Mouse (Mus musculus) heart, adult 2 months (tissue): ENCODE data around the gene Fbxo44. TPM values are rescaled to one million over a fixed set of nuclear protein-coding genes. Genes with fewer than 3 reads are reported as not detected.

ENCODE experiments used
- DNase-seq, 2 experiments: peaks; one replicate each; pipeline ENCODE4 v3.0.0; 2021
- H3K27ac ChIP-seq: fragments of 200-600 bp; 2 replicates; pipeline ENCODE4 v1.8.1; 2022
- H3K27me3 ChIP-seq: fragments of 200-500 bp; 2 replicates; pipeline ENCODE4 v1.6.1; 2012; ENCODE audit warnings: mild to moderate bottlenecking, low read length, inconsistent platforms, mixed read lengths; ENCODE audit not compliant: control insufficient read depth, insufficient read depth
- H3K36me3 ChIP-seq: fragments of 200-500 bp; 2 replicates; pipeline ENCODE4 v1.6.1; 2012; ENCODE audit warnings: low read length, inconsistent platforms; ENCODE audit not compliant: control insufficient read depth, insufficient read depth
- H3K4me1 ChIP-seq: fragments of 200-500 bp; 2 replicates; pipeline ENCODE4 v1.6.1; 2011; ENCODE audit warnings: low read length; ENCODE audit not compliant: control insufficient read depth, insufficient read depth
- H3K4me3 ChIP-seq: fragments of 200-600 bp; 2 replicates; pipeline ENCODE4 v1.8.1; 2022
- H3K79me2 ChIP-seq: fragments of 200-500 bp; replicated peaks from 2 replicates; pipeline ENCODE4 v1.6.1; 2012; ENCODE audit warnings: mild to moderate bottlenecking, inconsistent platforms, low read length, moderate library complexity, mixed read lengths; ENCODE audit not compliant: control insufficient read depth, insufficient read depth
- H3K9ac ChIP-seq: fragments of 200-500 bp; 2 replicates; pipeline ENCODE4 v1.6.1; 2012; ENCODE audit warnings: low read depth, mild to moderate bottlenecking, control low read depth, inconsistent platforms, low read length, mixed read lengths
- CTCF ChIP-seq: fragments of 200-600 bp; IDR thresholded peaks from 2 replicates; pipeline ENCODE4 v1.8.1; 2022; ENCODE audit warnings: antibody characterized with exemption, mild to moderate bottlenecking, moderate library complexity
- EP300 ChIP-seq: fragments of 200-500 bp; IDR thresholded peaks from 2 replicates; pipeline ENCODE4 v1.6.1; 2011; ENCODE audit warnings: low read depth, low read length, control low read depth; ENCODE audit not compliant: insufficient read depth
- POLR2A ChIP-seq: fragments of 200-500 bp; IDR thresholded peaks from 2 replicates; pipeline ENCODE4 v1.6.1; 2011; ENCODE audit warnings: mild to moderate bottlenecking, low read depth, low read length, control low read depth; ENCODE audit not compliant: insufficient read depth
- WGBS: fragments of 180-500 bp; shearing (Covaris S2); methylation state at CpG from one replicate; pipeline ENCODE4 v1.1.7; 2018; 5-methylcytosine and 5-hydroxymethylcytosine counted together
- intact Hi-C: fragments of 180-260 bp; cut with DNase I; formaldehyde crosslinking; loops from one replicate; pipeline ENCODE4 v1.15.1; 2025
- microRNA-seq, 2 experiments: library from miRNA; unstranded; fragments of <30 nt; microRNA quantifications; one replicate each; pipeline ENCODE4 v1.2.0; 2021
- polyA plus RNA-seq: library from polyadenylated mRNA; depleted of rRNA; stranded (reverse); fragments of >200 nt; gene quantifications from 2 replicates; pipeline ENCODE4 v1.2.3, GENCODE M21; 2012; rRNA removed
- total RNA-seq, 2 experiments: library from RNA; stranded (reverse); gene quantifications; 2 replicates each; pipeline ENCODE4 v1.2.3; 2021

Fbxo44 gene
- total and polyA plus RNA-seq, 3 experiments = 18.7 to 26.7 (median 19.7) TPM

GRCm38 (mm10) chr4:148104146-148104545, 56.1 kb downstream of the Fbxo44 start:
- no peak overlapping the region for H3K4me3 ChIP-seq
- H3K27me3 ChIP-seq = no peaks in the 10 kb centered on the region
- 81% methylated on average over 3 of the region's 3 CpGs for WGBS
- H3K79me2 ChIP-seq = no peaks in the 10 kb centered on the region
- no peak for DNase-seq
- TF ChIP-seq EP300 (no peak), CTCF (no peak), POLR2A (no peak)
- intact Hi-C loops = no loop called here
- H3K4me1 ChIP-seq = no peaks in the 10 kb centered on the region
- no peaks in the 10 kb centered on the region for H3K36me3 ChIP-seq
- no peak overlapping the region for H3K27ac ChIP-seq
- H3K9ac ChIP-seq = no peak overlapping the region

Small RNA genes within 50 kb of the gene (microRNA-seq; reads per million reads assigned to microRNA genes)
- 0 reads per million in 2 experiments for gene Mir7022

Other genes with a start within 250 kb of the Fbxo44 start
- 10 to 100 TPM; 62.4 to 65.8 TPM for gene Plod1, start 223.7 kb downstream of the Fbxo44 start, total RNA-seq
- 88.6 and 123 TPM in 2 replicates for gene Plod1, start 223.7 kb downstream of the Fbxo44 start, polyA plus RNA-seq
- gene 2510039O18Rik, start 219.6 kb downstream of the Fbxo44 start, total RNA-seq = 10 to 100 TPM; 38.9 to 41.9 TPM
- 41.2 and 42.3 TPM in 2 replicates for gene 2510039O18Rik, start 219.6 kb downstream of the Fbxo44 start, polyA plus RNA-seq
- 100 to 1,000 TPM; 117 to 262 TPM for gene Nppb, start 174.7 kb downstream of the Fbxo44 start, total RNA-seq
- gene Nppb, start 174.7 kb downstream of the Fbxo44 start, polyA plus RNA-seq = 204 and 212 TPM in 2 replicates
- gene Nppa, start 159.8 kb downstream of the Fbxo44 start, total RNA-seq = 1,000 to 10,000 TPM; 1,237 to 1,820 TPM
- 4,085 and 4,474 TPM in 2 replicates for gene Nppa, start 159.8 kb downstream of the Fbxo44 start, polyA plus RNA-seq
- 1 to 10 TPM; 7.5 to 8.1 TPM for gene Clcn6, start 121.7 kb downstream of the Fbxo44 start, total RNA-seq
- 8.9 and 9.0 TPM in 2 replicates for gene Clcn6, start 121.7 kb downstream of the Fbxo44 start, polyA plus RNA-seq
- 10 to 100 TPM in 1 of 2 experiments, 1 to 10 TPM in 1; 8.2 to 11.0 TPM for gene Mthfr, start 121.4 kb downstream of the Fbxo44 start, total RNA-seq
- gene Mthfr, start 121.4 kb downstream of the Fbxo44 start, polyA plus RNA-seq = 15.7 and 17.3 TPM in 2 replicates
- gene Agtrap, start 72.5 kb downstream of the Fbxo44 start, total RNA-seq = 10 to 100 TPM; 38.3 to 47.1 TPM
- gene Agtrap, start 72.5 kb downstream of the Fbxo44 start, polyA plus RNA-seq = 26.8 and 40.2 TPM in 2 replicates
- gene Mad2l2, start 30.1 kb downstream of the Fbxo44 start, total RNA-seq = 10 to 100 TPM; 11.0 to 13.8 TPM
- gene Mad2l2, start 30.1 kb downstream of the Fbxo44 start, polyA plus RNA-seq = 21.9 and 23.6 TPM in 2 replicates
- under 1 TPM in 1 of 2 experiments, not detected in 1; 0.41 TPM for gene Draxin, start 29.8 kb downstream of the Fbxo44 start, total RNA-seq
- 0.29 and 0.32 TPM in 2 replicates for gene Draxin, start 29.8 kb downstream of the Fbxo44 start, polyA plus RNA-seq
- gene Fbxo6, start 8.3 kb downstream of the Fbxo44 start, total RNA-seq = 10 to 100 TPM; 36.0 to 39.3 TPM
- gene Fbxo6, start 8.3 kb downstream of the Fbxo44 start, polyA plus RNA-seq = 68.4 and 68.6 TPM in 2 replicates
- under 1 TPM in 1 of 2 experiments, not detected in 1; 0.31 TPM for gene Fbxo2, start 139 bp upstream of the Fbxo44 start, total RNA-seq
- gene Fbxo2, start 139 bp upstream of the Fbxo44 start, polyA plus RNA-seq = 0.47 and 0.59 TPM in 2 replicates
- not detected for gene Disp3, start 127.5 kb upstream of the Fbxo44 start, total RNA-seq
- gene Disp3, start 127.5 kb upstream of the Fbxo44 start, polyA plus RNA-seq = not detected in 2 replicates